Mouse (Mus musculus) yolk sac, embryonic 10.5 days (tissue): ENCODE measurements around the gene Lcn2.

Experiments used
- DNase-seq: peaks from one replicate; pipeline ENCODE4 v3.0.0-alpha.2; 2017; ENCODE audit warnings: low spot score

Lcn2 gene

DNA sequence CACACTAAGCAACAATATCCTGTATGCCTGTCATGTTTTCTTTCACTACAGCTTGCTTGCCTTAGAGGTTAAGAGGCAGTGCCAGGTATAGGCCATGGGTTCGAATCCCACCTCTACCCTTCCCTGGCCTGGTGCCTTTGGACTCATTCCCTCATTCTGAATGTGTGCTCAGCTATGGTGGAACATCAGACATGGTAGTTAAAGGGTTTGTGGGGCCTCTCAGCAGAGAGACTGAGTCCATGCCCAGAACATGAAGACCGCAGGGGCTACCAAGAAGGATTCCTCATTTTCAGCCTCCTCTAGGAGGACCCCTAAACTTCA is 44.7 kb downstream of the Lcn2 start:
- DNase-seq: no peak

DNA sequence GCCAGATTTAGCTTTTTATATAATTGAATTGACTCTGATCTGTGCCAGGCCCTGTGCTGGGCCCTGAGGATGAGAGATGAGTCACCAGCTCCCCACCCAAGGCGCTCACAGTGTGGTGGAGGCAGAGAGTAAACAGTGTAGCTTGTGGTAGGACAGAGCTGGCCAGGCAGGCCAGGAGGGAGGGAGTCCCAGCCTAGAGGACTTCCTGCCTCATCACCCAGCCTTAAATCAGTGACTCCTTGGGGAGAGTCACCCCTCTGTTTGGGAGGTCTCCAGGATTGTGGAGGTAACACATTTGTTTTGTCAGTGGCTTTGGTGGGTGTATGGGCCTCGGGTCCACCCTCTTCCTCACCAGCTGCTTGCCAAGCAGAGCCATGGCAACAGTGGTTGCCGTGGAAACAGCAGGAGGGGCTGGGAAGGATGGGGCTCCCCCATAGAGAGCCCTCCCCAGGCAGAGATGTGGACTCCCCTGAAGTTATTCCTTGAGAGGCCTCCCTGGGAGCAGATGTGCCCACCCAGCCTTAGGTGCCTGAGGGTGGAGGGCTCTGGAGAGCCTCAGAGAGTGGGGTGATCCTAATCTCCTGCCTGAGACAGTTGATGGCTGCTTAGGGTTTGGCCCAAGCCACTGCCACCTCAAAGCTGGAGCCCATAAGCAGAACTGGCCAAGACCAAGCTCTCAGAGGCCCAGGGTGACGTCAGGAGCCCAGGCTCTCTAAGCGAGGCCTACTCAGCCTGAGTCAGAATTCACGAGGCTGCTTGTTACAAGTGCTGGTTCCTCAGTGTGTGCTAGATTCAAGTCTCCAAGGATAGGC is 45.3 kb downstream of the Lcn2 start:
- no peak for DNase-seq

DNA sequence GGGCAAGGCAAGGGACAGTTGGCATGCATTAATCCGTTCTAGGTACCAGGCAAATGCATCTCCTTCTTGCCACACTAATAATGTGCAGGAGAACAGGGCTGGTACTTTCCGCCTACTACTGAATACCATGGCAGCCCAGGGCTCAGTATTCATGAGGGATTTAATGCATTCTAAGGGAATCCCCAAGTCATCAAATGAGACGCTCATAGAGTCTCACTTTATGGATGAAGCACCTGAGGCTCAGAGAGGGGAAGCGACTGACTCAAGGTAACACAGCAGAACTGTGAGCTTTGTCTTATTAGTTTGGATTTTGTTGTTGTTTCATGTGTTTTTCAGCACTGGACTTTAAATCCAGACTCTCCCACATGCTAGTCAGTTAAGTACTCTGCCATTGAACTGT is 46.0 kb downstream of the Lcn2 start:
- no peak for DNase-seq

DNA sequence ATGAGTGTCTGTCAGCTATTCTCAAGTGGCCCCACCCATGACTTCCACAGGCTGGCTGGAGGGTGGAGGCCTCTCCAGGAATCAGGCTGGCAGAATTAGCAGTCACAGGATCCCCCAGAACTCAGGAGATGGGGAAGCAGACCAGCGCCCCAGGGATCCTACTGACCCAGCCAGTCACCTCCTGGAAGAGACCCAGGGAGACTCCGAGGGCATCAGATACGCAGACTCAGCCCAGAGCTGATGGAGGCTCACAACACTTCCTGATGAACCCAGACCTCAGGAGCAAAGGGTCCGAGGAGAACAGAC is 46.5 kb downstream of the Lcn2 start:
- no peak for DNase-seq

DNA sequence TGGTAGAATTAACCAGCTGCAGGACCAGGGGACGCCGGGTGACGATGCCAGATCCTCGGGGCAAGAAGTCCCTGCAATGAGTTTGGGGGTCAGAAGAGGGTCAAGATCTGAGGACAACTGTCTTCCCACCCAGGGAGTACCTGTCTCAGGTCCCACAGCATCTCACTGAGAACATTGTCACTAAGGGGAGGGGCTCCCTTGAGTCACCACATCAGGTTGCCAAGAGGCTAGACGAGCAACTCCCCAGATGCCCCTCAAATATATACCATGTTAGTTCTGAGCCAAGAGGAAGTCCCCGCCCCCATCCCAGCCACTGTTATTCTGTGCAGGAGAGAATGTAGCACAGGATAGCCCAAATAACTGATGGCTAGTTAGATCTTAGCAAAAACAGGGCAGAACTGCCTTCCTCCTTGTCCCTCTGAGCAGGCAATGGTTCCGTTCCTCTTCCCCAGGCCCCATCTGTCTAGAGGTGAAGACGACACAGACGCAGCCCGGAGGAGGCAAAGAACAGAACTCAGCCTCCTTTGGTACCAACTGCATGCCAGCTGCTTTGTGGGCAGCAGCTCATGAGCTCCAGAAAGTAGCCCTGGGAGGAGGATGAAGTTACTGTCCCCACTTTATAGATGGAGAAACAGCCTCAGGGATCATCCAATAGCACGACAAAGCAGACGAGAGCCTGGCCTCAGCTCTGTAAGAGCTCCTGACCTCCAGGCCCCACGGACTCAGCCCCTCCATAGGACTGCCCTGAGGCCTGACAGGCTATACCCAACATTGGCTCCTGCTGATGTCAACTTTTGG is 47.0 kb downstream of the Lcn2 start:
- no peak for DNase-seq

DNA sequence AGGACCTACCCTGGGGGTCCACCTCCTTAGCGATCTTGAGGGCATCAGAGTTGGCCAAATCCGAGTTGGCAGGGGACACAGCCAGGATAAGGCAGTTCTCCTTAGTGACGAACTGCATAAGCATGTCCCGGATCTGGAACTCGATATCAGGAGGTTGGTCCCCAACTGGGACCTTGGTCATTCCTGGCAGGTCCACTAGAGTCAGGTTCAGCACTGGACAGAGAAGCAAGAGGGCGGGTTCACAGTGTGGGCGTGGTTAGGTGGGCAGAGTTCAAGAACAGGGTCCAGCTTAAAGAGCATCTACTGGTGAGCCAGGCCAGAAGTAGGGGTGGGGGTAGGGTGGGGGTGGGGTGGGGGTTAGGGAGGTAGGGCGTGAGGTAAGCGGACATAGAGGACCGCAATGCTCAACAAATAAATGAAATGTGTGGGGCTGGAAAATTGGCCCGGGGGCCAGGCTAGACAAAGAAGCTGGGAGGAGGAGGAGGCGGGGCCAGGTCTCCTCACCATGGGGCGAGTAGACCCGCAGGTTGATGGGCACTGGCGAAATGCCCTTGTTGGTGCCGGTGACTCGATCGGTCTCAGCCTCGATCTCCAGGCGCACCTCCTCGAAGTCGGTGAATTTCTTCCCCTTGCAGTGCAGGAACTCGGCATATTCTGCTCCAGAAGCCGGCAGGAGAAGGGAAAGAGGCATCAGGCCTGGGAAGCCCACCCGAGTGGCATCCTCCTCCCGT is 48.0 kb downstream of the Lcn2 start:
- DNase-seq: no peak

DNA sequence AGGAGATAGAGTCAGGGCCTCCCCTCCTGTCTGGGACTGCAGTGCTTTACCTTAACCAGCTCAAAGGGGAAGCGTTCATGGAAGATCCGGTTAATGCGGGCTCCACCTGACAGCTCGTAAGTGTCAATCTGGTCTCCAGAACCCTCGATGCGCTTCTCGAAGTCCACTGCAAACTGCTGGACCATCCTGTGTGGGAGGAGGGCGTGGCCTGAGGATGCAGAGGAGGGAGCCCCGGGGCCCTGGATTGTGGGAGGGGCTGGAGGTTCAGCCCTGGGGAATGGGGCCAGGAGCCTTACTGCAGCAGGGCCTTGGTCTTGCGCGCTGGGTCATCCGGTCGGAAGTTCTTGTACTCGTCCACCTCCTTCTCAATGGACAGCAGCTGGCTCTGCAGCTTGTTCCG is 52.2 kb downstream of the Lcn2 start:
- no peak for DNase-seq
